Mouse (Mus musculus) liver, embryonic 14.5 days (tissue): ENCODE data around the gene Adh5. TPM values are rescaled to one million over a fixed set of nuclear protein-coding genes. Genes with fewer than 3 reads are reported as not detected.

ENCODE experiments used
- ATAC-seq: fragments of 200-750 bp; cut with Nextera tagmentation; 2 replicates; pipeline ENCODE4 v1.8.0; 2017; ENCODE audit warnings: moderate number of reproducible peaks, mild to moderate bottlenecking, moderate library complexity; ENCODE audit not compliant: insufficient read depth
- DNase-seq, 3 experiments: peaks; one replicate each; pipeline ENCODE4 v3.0.0-alpha.2; 2012 to 2013; ENCODE audit warnings: low read depth in 3 of 3, low spot score in 3 of 3
- H3K27ac ChIP-seq: fragments of 300-500 bp; sonication (generic); 2 replicates; pipeline ENCODE4 v1.5.1; 2014; ENCODE audit warnings: moderate library complexity, mild to moderate bottlenecking, control low read depth, inconsistent platforms
- H3K27me3 ChIP-seq: fragments of 300-500 bp; sonication (generic); 2 replicates; pipeline ENCODE4 v1.6.1; 2014; ENCODE audit warnings: mild to moderate bottlenecking, low read length, moderate library complexity; ENCODE audit not compliant: control insufficient read depth, insufficient read depth
- H3K36me3 ChIP-seq: fragments of 300-500 bp; sonication (generic); replicated peaks from 2 replicates; pipeline ENCODE4 v1.6.1; 2014; ENCODE audit warnings: low read depth; ENCODE audit not compliant: control insufficient read depth, insufficient read depth
- H3K4me1 ChIP-seq, 2 experiments: fragments of 200-500 bp in 1 of 2; fragments of 300-500 bp in 1 of 2; sonication (generic) in 1 of 2; replicated peaks; 2 replicates each; pipeline ENCODE4 v1.6.1; 2012 to 2014; ENCODE audit warnings: antibody characterized with exemption in 1 of 2, inconsistent platforms in 1 of 2, low read length in 1 of 2; ENCODE audit not compliant: control insufficient read depth in 2 of 2, insufficient read depth in 2 of 2
- H3K4me2 ChIP-seq: fragments of 300-500 bp; sonication (generic); 2 replicates; pipeline ENCODE4 v1.6.1; 2014; ENCODE audit warnings: low read depth, mild to moderate bottlenecking, control low read depth, moderate library complexity
- H3K4me3 ChIP-seq, 2 experiments: fragments of 200-500 bp in 1 of 2; fragments of 300-500 bp in 1 of 2; sonication (generic) in 1 of 2; 2 replicates each; pipeline ENCODE4 v1.5.1; 2012 to 2014; ENCODE audit warnings: low read depth in 2 of 2, low read length in 2 of 2, mild to moderate bottlenecking in 2 of 2, control low read depth in 1 of 2, inconsistent platforms in 1 of 2, moderate library complexity in 1 of 2; ENCODE audit not compliant: insufficient read depth in 1 of 2
- H3K9ac ChIP-seq: fragments of 300-500 bp; sonication (generic); replicated peaks from 2 replicates; pipeline ENCODE4 v1.6.1; 2014; ENCODE audit warnings: mild to moderate bottlenecking, control low read depth, moderate library complexity
- H3K9me3 ChIP-seq: fragments of 300-500 bp; sonication (generic); 2 replicates; pipeline ENCODE4 v1.6.1; 2016; ENCODE audit warnings: low read length, mixed read lengths; ENCODE audit not compliant: control insufficient read depth
- CTCF ChIP-seq: IDR thresholded peaks from 2 replicates; pipeline ENCODE4 v1.5.1; 2016; ENCODE audit warnings: antibody characterized with exemption, low read depth, control low read depth
- EP300 ChIP-seq: IDR thresholded peaks from 2 replicates; pipeline ENCODE4 v1.6.1; 2016; ENCODE audit warnings: antibody characterized with exemption, low read depth
- WGBS: fragments of 180-500 bp; shearing (Covaris S2); extraction: QIAGEN DNeasy Blood & Tissue Kit; methylation state at CpG from one replicate; pipeline ENCODE4 v1.1.7; 2014; ENCODE audit not compliant: insufficient replicate concordance; 5-methylcytosine and 5-hydroxymethylcytosine counted together
- polyA plus RNA-seq, 2 experiments: library from polyadenylated mRNA; depleted of rRNA in 1 of 2; stranded (reverse) in 1 of 2; unstranded in 1 of 2; fragments of >200 nt; fragmentation: Nextera tagmentation in 1 of 2; extraction: Ambion mirVana in 1 of 2; gene quantifications; 2 replicates each; pipeline versions ENCODE4 v1.2.1 to v1.2.3; 2012 to 2014

The Adh5 gene
- polyA plus RNA-seq, 2 experiments, result 38.9 to 92.6 TPM

DNA sequence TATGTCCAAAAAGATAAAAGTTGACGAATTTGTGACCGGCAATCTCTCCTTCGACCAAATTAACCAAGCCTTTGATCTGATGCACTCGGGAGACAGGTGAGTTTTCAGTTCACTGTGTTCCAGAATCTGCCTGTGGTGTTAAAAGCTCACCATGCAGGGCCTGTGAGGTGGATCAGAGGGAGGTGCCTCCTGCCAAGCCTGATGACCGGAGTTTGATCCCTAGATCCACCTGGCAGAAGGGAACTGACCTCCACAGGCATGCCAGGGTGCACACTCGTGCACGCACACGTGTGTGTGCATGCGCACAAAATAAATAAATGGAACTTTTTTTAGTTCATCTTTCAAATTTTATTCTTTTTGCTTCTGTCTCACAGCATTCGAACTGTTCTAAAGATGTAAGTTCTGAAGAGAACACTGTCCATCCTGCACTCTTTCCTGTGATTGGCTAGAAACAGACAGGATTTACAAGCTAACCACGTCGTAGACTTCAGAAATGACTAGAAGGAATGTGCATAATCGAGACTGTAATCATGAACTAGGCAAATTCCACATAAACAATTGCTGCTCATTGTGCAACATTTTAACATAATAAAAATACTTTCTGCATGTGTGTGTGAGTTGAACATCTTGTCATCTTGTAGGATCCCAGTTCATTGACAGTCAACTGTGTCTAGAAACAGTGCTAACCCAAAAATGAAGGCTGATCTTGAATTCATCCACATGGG lies 12.0 kb downstream of the Adh5 start:
- Histone ChIP-seq H3K4me2 (no peak overlapping the region), H3K9ac (no peak overlapping the region), H3K27me3 (no peaks in the 10 kb centered on the region), H3K4me3 (no peak overlapping the region), H3K9me3 (no peaks in the 10 kb centered on the region), H3K27ac (no peak overlapping the region), H3K36me3 (peaks cover 30% of the 10 kb centered on the region), H3K4me1 (no peaks in the 10 kb centered on the region)
- ATAC-seq (no peak), DNase-seq (no peak)
- WGBS, result 81% methylated on average over 13 of the region's 13 CpGs
- TF ChIP-seq EP300, result no peak
- no peak for TF ChIP-seq CTCF

DNA sequence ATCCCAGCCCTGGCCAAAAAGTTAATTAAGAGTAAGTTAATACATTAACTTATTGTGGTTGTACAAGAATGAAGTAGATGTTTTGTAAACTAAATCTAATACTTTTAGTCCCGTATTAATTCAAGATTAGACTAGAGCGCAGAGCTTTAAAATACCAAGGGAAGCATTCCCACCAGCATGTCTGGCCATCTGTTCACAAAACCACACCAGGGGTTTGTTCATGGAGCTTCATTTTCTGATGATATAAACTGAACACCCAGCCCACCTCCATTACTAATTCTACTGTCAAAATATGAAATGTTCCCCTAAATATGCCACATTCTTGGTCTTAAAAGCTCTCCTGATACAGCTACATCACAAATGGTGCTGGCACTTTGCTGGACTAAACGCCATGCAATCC lies 15.5 kb downstream of the Adh5 start:
- WGBS, result 84% methylated on average over 3 of the region's 3 CpGs
- TF ChIP-seq CTCF, result no peak
- TF ChIP-seq EP300, result no peak
- H3K9me3 ChIP-seq, result no peaks in the 10 kb centered on the region
- H3K4me3 ChIP-seq, result no peak overlapping the region
- no peak for DNase-seq
- ATAC-seq, result no peak
- no peak overlapping the region for H3K4me2 ChIP-seq
- H3K27ac ChIP-seq, result no peak overlapping the region
- peaks cover 47% of the 10 kb centered on the region for H3K36me3 ChIP-seq
- no peaks in the 10 kb centered on the region for H3K4me1 ChIP-seq
- H3K9ac ChIP-seq, result no peak overlapping the region
- no peaks in the 10 kb centered on the region for H3K27me3 ChIP-seq

DNA sequence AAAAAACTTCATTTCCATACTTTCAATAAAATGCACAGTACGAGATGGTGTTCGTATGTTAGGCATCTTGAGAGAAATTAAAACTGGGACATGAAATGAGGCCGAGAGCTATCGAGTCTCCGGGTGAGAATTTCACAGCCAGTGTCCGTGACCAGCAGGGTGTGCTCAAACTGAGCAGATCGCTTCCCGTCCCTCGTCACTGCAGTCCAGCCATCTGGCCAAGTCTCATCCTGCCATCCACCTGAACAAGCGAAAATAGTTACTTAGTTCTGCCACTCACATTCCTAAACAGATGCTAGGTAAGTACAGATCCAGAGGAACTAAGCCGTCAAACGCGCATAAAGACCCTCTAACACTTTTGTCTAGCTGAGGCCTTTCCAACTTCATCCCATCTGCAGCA lies 17.4 kb downstream of the Adh5 start:
- H3K4me3 ChIP-seq, result no peak overlapping the region
- H3K4me2 ChIP-seq, result no peak overlapping the region
- no peak overlapping the region for H3K9ac ChIP-seq
- 84% methylated on average over 13 of the region's 13 CpGs for WGBS
- no peak overlapping the region for H3K27ac ChIP-seq
- ATAC-seq, result no peak
- no peak for DNase-seq
- H3K4me1 ChIP-seq, result no peaks in the 10 kb centered on the region
- H3K36me3 ChIP-seq, result peaks cover 51% of the 10 kb centered on the region
- no peaks in the 10 kb centered on the region for H3K27me3 ChIP-seq
- no peaks in the 10 kb centered on the region for H3K9me3 ChIP-seq
- TF ChIP-seq EP300 (no peak), CTCF (peak; percentile 32; the same call in 1 of the 2 replicates)

DNA sequence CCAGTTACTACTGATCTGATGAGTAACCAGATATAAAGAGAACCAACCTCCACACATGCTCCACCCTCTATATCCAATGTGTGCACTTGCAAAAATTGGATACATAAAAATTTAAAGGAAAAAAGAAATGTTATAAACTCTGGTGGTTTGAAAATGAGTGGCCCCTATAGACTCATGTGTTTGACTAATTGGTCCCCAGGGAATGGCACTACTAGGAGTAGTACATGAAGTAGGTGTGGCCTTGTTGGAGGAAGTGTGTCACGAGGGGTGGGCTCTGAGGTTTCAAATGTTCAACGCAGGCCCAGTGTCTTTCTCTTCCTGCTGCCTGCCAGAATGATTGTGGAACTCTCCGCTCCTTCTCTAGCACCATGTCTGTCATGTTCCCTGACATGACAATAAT lies 18.9 kb downstream of the Adh5 start:
- Histone ChIP-seq H3K4me2 (no peak overlapping the region), H3K27ac (no peak overlapping the region), H3K4me3 (no peak overlapping the region), H3K36me3 (peaks cover 60% of the 10 kb centered on the region), H3K9me3 (no peaks in the 10 kb centered on the region), H3K9ac (no peak overlapping the region), H3K27me3 (no peaks in the 10 kb centered on the region), H3K4me1 (no peaks in the 10 kb centered on the region)
- TF ChIP-seq CTCF (no peak), EP300 (no peak)
- ATAC-seq, result no peak
- no peak for DNase-seq
- 74% methylated on average over 3 of the region's 3 CpGs for WGBS

DNA sequence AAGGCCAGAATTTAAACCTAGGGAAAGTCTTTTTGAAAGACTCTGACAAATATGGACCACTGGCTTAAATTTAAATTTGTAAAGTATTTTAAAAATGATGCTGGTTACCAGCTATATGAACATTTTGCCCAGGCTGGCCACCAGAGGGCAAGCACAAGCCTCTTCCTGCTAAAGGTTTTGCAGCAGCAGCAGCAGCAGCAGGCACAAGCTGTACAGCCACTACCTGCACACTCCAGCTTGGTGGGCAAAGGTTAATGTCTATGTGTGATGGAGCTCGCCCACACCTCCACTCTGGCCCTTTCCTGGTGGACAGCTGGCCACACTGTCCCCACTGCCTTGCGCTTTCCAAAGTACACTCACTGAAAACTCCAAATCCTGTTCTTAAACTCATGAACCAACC lies 20.2 kb downstream of the Adh5 start:
- DNase-seq (no peak), ATAC-seq (peak; percentile 33; the same call in 1 of the 2 replicates)
- H3K4me3 ChIP-seq, result no peak overlapping the region
- no peaks in the 10 kb centered on the region for H3K4me1 ChIP-seq
- H3K27me3 ChIP-seq, result no peaks in the 10 kb centered on the region
- 68% methylated on average over 2 of the region's 2 CpGs for WGBS
- peaks cover 61% of the 10 kb centered on the region for H3K36me3 ChIP-seq
- H3K27ac ChIP-seq, result no peak overlapping the region
- H3K4me2 ChIP-seq, result no peak overlapping the region
- H3K9ac ChIP-seq, result no peak overlapping the region
- no peaks in the 10 kb centered on the region for H3K9me3 ChIP-seq
- TF ChIP-seq EP300 (no peak), CTCF (peak; percentile 74)
